Mouse (Mus musculus) right cerebral cortex, postnatal 25 days (tissue): ENCODE measurements around the gene Ppfibp2.

Source experiments
- DNase-seq: peaks from one replicate; pipeline ENCODE4 v3.0.0; 2022

Gene Ppfibp2

DNA sequence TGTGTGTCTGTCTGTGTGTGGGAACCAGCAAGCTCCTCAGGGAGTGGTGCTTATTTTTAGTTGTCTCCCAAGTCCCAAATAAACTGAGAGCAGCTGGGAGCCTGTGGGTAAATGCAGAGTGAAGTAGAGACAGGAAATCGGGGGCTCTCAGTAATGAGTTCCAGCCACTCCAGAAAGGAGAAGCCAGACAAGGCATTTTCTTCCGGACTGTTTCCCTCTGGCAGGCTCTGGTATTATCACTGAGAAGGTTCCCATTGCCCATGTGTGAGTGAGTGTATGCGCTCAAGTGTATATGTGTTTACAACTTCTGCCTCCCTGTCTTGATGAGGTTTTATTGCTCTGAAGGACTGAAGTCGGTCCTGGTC lies 70.2 kb downstream of the Ppfibp2 start:
- peak; percentile 28 for DNase-seq

DNA sequence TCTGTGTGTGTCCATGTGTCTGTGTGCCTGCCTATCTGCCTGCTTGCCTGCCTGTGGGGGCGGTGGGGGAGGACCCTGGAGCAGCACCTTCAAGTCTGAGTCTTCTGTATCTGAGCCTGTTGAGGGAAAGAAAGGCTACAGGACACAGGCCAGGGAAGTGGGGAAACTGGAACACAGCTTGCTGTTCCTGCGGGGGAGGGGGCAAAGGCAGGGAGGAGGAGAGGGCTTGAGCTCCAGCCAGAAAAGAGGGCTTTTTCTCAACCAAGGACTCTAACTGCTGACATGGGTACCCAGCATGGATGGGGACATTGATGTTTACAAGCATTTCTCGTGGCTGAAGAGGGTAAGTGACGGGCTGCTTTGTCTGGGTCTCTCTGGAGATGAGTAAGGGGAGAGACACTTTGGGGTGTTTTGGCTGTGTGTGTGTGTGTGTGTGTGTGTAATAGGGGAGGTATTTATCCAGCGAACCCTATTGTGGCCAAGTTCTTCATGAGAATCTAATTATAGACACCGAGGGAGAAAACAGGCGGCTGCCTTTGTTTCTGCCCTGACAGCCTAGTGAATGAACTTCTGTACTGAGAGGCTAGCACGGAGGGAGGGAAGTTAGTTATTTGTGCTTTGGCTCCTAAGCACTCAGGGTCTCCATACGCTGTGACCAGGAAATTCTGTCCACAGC lies 70.7 kb downstream of the Ppfibp2 start:
- DNase-seq, result no peak

GRCm38 (mm10) chr7:107666262-107666902 lies 71.4 kb downstream of the Ppfibp2 start:
- DNase-seq, result no peak

GRCm38 (mm10) chr7:107668514-107668913 lies 73.5 kb downstream of the Ppfibp2 start:
- no peak for DNase-seq

GRCm38 (mm10) chr7:107675224-107675623 lies 80.2 kb downstream of the Ppfibp2 start:
- DNase-seq, result no peak

GRCm38 (mm10) chr7:107680151-107680852 lies 85.3 kb downstream of the Ppfibp2 start:
- DNase-seq, result no peak

GRCm38 (mm10) chr7:107681306-107681705 lies 86.3 kb downstream of the Ppfibp2 start:
- DNase-seq, result no peak

DNA sequence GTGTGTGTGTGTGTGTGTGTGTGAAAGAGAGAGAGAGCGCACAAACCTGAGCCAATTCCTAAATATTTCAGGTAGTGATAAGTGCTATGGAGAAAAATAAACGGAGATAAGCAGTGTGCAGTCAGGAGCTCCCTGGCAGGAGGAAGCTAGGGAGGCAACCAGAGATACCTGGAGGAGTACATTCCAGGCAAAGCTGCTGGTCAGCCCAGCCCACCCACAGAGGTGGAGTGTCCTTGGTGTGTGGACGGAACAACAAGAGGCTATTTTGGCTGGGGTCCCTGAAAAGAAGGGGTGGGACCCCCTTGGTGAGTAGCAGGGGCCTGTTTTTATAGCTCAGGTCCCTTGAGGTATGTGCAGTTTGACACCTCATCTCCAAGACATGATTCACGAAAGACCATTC lies 88.2 kb downstream of the Ppfibp2 start:
- DNase-seq, result no peak

DNA sequence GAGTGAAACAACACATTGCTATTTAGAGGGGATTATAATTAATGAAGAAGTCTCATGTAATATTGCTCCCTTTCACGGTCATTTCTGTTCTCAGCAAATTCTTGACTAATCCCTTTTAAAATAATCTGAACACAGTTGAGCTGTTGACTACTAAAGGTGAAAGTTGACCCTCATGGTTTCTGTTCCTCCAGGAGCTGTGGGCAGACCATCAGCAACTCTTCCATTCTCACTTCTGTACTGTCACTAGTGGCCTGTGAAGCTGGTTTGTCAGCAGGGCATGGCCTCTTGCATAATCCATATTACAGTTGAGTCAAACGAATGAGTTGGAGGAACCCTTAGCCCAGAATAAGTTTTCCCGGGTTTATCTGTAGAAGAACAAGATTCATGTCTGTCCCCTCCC lies 88.6 kb downstream of the Ppfibp2 start:
- DNase-seq, result no peak

DNA sequence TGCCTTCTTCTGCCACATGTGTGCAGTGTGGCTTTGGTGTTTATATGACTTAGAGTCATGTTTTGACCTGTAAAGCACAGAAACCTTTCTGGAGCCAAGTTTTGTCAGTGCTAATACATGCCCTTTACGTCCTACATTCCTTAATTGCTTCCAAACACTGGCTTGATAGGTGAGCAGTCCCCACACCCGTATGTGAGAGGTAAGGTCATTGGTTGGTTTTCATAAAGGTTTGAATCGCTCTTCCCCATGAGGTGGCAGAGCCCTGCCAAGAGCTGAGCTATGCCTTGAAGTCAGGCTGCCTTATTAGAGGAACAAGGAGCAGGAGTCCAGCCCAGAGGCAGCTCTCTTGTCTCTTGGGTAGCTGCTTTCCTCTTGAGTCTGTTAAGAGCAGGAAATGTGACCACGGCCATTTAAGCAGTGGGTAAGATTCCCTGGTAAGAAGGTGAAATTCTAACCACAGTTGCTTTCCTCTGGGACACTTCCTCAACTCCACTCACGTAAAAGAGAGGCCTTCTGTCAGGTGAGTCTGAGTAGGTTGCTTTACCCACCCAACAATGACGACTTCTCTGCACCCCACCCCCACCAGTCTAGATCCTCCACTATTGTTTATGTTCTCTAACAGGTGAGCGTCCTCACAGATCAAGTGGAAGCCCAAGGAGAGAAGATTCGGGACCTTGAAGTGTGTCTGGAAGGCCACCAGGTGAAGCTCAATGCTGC lies 90.4 kb downstream of the Ppfibp2 start:
- no peak for DNase-seq

GRCm38 (mm10) chr7:107685955-107686285 lies 90.9 kb downstream of the Ppfibp2 start:
- no peak for DNase-seq

DNA sequence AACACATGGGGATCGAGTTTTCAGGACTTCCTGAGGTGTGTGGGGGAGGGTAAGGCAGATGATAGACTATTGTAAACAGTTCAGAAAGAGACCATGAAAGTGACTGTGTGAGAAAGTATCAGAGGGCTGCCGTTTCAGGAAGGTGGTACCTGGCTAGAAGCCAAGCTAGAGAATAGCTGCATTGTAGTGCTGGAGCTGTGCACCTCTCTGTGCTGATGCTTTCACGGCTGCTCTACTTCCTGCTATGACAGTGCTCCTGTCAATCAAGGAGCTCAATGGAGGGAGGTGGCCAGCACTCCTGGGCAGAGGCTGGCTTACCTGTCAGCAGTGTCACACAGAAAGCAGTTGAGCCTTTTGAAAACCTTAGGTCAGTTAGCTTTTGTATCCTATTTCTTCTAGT lies 92.4 kb downstream of the Ppfibp2 start:
- DNase-seq, result no peak

DNA sequence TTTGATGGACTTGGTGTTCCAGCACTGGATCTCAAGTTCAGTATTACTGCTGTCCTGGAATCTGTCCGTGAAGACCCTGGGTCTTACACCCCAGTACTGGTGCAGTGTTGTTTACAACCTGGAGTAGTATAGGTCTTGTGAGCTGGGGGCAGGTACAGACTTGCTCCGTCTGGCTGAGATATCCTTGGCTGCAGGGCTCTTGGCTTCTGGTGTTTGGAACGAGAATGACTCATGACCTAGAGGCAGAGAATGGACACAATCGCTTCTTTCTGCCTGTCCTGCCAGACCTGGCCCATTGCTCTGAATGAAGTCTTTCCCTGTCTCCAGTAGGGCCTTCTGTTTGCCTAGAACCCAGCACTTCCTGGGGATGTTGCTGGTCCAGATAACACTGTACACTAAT lies 93.0 kb downstream of the Ppfibp2 start:
- no peak for DNase-seq

DNA sequence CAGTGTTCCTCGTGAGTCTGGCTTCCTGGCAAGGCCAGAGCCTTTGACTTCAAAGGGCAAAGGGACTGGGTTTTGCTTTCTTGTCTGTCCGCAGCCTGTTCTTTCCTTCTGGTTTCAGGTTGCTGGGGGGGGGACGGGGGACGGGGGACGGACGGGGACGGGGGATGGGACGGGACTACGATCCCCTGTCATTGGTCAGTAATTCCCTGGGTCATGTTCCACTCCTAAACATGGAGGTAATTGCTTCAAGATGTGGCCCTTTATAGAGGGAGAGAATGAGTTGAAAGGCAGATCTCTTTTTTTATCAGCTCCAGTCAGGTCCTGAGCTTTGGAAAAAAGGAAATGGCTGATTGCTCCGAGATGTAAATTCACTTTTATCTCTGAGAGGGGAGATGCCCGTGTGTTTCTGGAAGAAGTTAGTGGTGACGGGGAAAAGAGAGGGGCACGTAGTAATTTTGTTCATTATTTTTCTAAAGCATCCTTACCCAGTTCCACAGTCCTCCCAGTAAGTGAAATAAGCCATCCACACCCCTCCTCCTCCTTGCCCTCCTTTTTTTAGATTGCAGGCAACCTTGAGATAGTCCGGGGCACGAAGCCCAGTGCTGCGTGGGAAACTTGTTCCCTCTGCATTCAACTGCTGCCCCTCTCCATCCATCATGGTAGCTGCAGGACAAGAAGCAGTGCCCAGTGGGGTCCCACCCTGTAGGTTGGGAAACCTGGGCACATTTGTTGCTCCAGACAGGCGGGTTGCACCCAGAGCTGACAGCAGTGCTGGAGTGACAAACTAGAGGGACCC lies 95.6 kb downstream of the Ppfibp2 start:
- DNase-seq, result no peak

GRCm38 (mm10) chr7:107691493-107691892 lies 96.5 kb downstream of the Ppfibp2 start:
- no peak for DNase-seq

- DNase-seq, result no peak
These were observed 99.4 kb downstream of the Ppfibp2 start for GRCm38 (mm10) chr7:107694254-107694947.

DNA sequence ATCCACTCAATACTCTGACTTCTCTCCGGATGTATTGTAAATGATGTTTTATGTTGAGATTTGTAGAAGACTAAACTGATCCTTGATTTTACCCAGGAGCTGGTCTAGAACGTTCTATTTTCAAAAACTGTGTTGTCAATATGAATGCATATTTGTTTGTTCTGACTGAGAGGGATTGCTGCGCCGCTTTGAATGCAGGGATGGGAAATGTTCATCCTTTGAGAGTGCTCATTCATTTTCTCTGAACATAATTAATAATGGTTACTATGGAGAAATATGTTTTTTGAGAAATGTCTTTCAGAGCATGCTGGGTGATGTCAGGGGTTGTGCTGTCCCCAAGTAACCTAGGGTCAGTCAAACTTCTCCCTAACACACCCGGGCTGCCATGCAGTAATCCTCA lies 102.1 kb downstream of the Ppfibp2 start:
- no peak for DNase-seq

DNA sequence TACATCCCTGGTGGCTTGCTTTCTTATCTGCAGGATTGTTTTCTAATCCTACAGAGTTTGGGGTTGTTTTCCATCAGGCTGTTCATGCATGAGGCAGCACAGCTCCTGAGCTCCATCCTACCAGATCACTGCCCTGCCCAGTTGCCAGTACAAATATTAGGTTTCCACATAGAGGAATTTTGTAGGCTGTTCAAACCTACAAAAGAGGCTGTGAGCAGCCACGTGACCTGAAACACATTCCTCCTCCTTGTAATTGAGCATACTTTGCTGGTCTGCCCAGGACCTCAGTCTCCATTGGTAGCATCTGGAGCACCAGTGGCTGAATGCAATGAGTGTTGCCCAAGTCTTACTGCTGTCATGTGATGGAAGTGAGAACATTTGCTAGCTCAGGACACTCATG lies 104.9 kb downstream of the Ppfibp2 start:
- no peak for DNase-seq

- no peak for DNase-seq
These were observed 105.6 kb downstream of the Ppfibp2 start for GRCm38 (mm10) chr7:107700646-107701045.

DNA sequence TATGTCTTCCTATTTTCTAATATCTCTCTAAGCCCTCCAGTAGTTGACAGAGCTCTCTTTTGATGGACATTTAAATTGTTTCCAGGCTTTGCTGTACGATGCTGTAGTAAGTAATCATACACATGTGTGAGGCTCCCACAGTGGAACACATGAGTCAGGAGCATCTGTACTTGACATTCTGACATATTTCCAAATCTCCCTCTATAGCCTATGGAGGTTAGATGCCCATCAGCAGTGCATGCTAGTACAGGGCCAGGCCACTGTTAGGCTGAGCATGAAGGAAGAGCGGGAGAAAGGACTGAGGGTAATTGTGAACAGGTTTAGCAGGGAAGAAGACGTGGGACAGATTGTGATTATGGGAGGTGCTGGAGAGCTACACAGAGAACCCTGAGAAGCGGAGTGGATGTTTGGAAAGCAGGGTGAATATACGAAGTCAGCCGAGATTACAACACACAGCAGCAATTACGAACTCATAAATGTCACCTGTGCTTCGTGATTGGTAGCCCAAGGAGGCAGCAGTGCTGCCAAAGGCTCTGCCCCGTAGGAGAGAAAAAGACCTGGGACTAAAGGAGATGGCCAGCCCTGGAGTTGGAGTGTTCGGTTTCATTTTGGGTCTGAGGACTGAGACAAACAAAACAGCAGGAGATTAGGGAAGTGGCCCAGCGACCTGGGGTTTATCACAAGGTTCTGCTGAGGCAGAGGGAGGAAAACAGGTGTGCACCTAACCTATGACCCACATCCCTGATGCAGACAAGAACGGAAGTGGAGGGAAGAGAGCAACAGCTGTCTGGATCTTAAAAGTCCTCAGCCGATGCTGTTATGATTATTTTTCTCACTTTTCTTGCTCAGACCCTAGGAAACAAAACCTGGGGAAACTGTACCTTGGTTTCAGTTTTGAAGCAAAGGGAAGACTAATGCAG lies 107.7 kb downstream of the Ppfibp2 start:
- no peak for DNase-seq

GRCm38 (mm10) chr7:107705941-107706340 lies 110.9 kb downstream of the Ppfibp2 start:
- no peak for DNase-seq
